Mouse (Mus musculus): ENCODE measurements around the gene F12. TPM values are rescaled to one million over a fixed set of nuclear protein-coding genes. Genes with fewer than 3 reads are reported as not detected.

Gene F12
- total RNA-seq, 2 experiments from 2014 or later = not detected

DNA sequence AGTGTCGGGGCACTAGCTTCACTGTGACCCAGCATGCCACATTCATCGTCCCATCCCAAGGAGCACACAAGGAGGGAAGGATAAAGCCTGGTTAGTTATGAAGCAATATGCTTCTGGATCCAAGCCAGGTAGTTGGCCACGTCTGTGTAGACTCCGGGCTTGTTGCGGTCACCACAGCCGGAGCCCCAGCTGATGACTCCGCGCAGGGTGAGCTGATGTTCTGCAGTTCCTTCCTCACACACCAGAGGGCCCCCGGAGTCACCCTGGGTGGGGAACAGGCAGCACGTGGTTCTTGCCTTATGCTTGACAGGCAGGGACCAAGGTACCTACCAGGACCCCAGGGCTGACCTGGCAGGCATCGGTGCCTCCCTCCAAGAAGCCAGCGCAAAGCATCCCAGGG lies 8.6 kb downstream of the F12 start:
- ATAC-seq (replicated peaks; ENCODE audit: poor library complexity, severe bottlenecking) = peak; percentile 66

DNA sequence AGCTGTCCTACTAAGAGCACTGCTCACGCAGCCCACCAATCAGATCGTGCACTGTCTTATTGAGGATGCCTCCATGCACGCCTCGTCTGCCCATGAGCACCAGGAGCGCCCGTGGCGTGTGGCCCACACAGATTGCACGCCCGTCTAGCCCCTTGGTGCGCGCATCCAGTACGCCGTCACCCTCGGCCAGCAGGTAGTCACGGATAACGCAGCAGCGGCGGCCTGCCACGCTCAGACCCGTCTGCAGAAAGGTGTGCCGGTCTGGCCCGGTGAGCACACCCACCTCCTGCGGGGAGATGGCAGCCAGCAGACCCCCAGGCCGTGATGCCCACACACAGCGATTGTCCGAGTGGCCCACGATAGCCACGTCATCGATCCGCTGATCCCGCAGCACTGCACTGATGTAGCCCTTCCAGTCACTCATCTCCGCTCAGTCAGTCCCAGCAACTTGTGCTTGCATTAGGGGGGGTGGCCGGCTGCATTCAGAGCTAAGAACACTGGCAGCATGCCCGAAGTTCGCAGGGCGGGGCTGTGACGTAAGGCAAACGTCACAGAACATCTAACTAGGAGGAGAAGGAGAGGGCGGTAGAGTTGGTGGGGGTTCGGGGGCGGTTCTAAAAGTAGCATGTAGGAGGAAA lies 11.7 kb downstream of the F12 start, which contains the start of gene Pfn3:
Gene Pfn3, minus strand, starts transcription at position 490 of the 638 bp plus-strand sequence.
- ATAC-seq (replicated peaks; ENCODE audit: poor library complexity, severe bottlenecking) = peak; percentile 5; the same call in 1 of the 2 replicates

GRCm38 (mm10) chr13:55413333-55413732 lies 13.3 kb downstream of the F12 start:
- peak; percentile 84 for ATAC-seq (replicated peaks; ENCODE audit: poor library complexity, severe bottlenecking)

- ATAC-seq (replicated peaks; ENCODE audit: poor library complexity, severe bottlenecking) = peak; percentile 36
These were observed 13.8 kb downstream of the F12 start for GRCm38 (mm10) chr13:55412643-55413307.

DNA sequence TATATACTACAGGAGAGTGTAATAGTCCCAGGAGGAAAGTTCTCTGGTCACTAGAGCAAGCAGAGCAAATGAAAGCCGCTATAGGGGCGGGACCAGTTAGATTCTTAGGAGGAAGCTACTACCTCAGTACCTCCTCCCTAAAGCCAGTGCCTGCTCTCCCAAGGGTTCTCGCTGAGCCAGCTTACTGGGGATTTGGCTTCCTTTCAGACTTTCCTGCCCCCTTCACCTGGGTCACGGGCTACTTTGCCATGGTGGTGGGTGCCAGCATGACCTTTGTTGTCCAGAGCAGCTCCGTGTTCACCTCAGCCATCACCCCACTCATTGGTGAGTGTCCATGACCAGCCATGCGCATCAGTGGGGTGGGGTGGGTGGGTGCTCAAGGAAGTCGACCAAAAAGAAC lies 14.8 kb downstream of the F12 start:
- no peak for ATAC-seq (replicated peaks; ENCODE audit: poor library complexity, severe bottlenecking)

DNA sequence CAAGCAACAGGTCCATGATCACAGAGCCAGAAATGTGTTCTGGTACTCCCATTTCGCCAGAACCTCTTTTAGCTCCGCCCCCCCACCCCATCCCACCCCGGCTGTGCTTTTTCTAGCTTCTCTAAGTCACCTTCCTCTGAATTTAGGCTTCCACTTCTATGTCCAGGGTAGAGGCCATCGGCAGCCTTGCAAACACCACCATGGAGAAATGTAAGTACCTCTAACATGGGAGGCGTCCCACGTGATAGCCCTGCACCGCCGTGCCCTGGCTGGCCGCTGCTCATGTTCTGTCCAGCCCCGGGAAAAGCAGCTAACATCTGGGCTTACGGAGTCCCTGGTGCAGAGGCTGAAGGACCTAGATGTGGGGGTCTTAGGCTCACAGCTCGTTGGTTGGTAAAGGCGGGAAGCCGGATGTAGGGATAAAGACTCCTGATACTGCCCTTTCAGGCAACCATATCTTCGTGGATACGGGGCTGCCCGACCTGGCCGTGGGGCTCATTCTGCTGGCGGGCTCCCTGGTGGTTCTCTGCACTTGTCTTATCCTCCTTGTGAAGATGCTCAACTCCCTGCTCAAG lies 18.0 kb downstream of the F12 start:
- no peak for ATAC-seq (replicated peaks; ENCODE audit: poor library complexity, severe bottlenecking)

DNA sequence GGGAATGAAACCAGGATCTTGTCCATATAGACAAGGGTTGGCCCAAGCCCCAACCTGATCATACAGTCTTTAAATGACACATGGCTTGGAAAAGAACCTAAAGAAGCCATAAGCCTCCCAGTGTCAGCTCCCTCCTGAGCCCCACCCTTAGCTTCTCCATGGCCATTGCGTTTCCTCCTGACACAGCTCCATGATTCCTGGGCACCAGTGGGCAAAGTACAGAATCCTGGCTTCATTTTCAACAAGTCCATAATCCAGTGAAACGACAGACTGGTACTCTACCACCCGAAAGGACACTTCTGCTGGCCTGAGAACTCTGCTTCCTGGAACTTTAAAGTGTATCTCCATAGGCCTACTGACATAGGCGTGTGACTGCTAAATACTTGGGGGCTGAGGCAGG lies 19.3 kb downstream of the F12 start:
- ATAC-seq (replicated peaks; ENCODE audit: poor library complexity, severe bottlenecking) = no peak

DNA sequence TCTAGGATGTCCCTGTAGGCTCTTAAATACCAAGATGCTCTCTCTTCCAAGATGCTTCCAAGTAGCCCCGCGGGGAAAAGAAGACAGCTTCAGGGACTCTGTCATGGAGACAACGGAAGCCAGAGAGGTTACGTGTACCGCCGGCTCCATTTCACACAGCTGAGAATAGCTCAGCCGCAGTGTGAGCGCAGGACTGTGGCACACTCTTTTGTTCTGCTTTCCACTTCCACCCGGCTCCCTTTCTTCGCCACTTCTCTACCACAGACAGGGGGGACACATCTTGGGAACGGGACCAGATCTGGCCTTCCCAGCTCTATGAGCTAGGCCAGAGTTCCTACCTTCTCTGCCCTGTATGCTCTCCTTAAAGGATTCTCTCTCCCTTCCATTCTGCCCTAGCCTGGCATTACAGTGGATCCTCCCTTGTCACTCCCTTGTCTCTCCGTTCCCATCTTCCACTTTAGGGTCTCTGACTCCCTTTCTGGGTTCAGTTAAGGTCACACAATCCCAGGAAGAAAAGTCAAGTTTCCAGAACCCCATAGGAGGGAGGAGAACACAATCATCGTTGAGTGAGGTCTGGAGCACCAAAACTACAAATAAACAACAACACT lies 20.7 kb downstream of the F12 start:
- peak; percentile 47 for ATAC-seq (replicated peaks; ENCODE audit: poor library complexity, severe bottlenecking)

DNA sequence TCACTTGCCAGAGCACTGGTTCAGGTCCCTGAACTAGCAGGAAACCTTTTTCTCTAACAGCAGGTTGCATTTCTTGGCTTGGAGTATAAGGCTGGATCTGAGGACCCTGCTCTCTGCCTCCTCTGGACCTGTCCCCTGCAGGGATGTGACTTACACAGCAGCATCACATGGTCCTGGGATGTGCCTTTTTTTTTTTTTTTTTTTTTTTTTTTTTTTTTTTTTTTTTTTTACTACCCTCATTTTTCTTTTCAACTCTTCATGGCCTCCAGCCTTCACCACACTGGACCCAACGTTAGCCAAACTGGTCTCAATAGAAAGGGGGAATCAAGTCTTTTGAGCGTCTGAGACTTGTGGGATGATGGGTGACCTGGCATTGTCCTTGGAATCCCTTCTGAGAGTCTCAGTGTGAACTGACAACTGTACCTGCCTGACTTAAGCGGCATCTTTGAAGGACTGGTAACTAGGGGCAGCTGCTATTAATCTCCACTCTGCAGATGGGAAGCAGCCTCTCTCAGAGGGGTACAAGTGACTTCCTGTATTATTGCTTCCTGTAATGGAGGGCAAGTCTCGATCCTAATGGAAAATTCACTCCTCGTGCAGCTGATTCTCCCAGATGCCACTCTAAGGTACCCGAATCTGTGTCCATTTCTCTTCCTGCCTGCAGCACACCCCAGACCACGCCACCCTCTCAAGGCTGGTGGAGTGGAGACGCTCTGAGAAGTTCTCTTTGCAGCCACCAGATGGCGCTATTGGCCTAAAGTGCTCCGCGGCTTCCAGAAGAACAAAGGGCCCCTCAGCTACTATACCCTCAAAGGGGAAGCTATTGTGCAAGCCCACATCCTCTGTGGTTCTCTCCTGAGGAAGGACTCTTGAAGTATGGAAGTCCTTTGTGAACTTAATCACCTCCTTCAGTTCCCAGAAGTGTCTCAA lies 21.5 kb downstream of the F12 start:
- ATAC-seq (replicated peaks; ENCODE audit: poor library complexity, severe bottlenecking) = peak; percentile 83

DNA sequence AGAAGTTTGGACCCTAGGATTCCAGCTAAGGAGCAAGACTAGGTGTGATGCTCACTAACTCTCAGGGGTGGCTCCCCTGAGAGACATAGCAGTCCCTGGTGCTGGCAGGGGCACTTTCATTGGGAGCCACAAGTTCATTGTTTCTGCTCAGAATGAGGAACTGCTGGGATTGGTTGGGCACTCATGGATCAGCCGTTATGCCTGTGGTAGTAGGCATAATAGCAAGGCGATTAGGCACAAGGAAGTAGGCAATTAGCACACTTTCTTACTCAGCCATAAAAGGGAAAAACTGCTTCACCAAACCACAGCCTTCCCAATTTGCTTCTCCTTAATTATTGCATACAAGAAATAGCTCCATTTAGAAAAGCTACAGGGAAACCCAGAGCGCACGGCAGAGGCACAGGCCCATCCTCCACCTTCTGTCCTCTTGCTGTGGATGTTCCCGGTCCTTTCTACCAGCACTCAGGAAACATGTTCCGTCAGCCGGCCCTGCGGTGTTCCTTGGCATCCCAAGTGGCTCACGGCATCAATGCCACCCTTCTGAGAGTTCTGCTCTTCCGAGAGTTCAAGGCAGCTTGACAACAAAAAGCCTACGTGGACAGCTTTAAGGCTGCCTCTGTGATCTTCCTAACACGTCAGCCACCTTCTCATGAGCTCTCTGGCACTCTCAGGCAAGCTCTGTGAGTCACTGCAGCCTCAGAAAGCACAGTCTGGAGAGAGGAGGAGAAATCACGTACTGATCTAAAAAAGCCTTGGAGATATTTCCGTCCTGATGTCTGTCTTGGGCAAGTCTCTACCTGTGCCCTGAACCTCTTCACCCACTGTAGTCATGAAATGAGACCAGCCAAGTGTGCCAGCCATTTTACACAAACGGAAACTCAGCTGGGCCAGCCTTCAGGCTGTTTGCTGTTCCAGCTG lies 22.4 kb downstream of the F12 start:
- ATAC-seq (replicated peaks; ENCODE audit: poor library complexity, severe bottlenecking) = peak; percentile 57

DNA sequence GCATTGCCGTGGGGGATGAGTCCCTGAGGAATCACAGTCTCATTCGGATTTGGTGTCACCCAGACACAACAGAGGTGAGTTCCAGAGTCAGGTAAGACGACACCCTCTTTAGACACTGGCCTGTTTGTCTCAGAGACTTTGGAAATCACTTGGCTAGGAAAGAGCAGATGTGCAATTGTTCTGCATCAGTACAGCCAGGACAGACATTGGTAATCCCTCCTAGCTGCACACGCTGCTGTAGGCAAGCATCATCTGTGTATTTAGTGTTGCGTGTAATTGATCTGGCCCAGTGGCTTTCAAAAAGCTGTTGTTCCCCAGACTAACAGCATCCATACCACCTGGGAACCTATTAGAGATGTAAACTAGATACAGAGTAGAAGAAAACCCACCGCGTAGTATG lies 23.3 kb downstream of the F12 start:
- no peak for ATAC-seq (replicated peaks; ENCODE audit: poor library complexity, severe bottlenecking)

- ATAC-seq (replicated peaks; ENCODE audit: poor library complexity, severe bottlenecking) = no peak
These were observed 26.6 kb downstream of the F12 start for GRCm38 (mm10) chr13:55400039-55400346.

GRCm38 (mm10) chr13:55399300-55400038 lies 27.1 kb downstream of the F12 start:
- peak; percentile 44 for ATAC-seq (replicated peaks; ENCODE audit: poor library complexity, severe bottlenecking)

GRCm38 (mm10) chr13:55398088-55398487 lies 28.5 kb downstream of the F12 start, which contains the start of gene Slc34a1:
Gene Slc34a1 (plus strand): TSS chr13:55398187.
- peak; percentile 60 for ATAC-seq (replicated peaks; ENCODE audit: poor library complexity, severe bottlenecking)

DNA sequence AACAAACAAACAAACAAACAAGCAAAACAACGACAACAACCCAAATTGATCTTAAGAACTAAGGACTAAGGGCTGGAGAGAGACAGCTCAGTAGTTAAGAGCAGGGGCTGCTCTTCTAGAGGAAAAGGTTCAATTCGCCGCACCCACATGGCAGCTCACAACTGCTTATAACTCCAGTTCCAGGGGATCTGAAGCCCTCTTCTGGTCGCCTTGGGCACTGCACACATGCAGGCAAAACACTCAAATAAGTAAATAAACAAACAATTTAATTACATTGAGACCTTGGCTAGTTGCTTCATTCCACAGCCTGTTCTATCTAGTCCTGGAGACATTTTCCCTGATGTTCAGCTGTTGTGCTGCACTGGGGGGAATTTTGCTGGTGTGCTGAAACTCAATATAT lies 33.7 kb downstream of the F12 start:
- peak; percentile 40 for ATAC-seq (replicated peaks; ENCODE audit: poor library complexity, severe bottlenecking)

DNA sequence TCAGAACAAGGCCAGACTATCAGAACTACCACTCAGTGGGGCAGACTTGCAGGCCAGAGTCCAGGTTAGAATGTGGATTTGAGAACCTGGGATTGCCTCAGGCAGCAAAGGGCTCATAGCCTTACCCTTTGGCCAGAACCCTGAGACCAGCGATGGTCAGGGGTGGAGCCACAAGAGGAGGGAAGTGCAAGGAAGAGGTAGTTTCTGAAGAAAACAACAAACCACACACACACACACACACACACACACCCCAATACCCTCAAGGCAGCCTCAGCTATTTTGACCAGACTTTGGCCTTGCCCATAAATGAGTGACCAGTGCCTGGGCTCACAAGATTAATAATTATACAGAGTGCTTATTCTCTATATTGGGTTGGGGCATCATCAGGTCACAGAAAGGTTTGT lies 35.0 kb downstream of the F12 start:
- peak; percentile 55 for ATAC-seq (replicated peaks; ENCODE audit: poor library complexity, severe bottlenecking)

DNA sequence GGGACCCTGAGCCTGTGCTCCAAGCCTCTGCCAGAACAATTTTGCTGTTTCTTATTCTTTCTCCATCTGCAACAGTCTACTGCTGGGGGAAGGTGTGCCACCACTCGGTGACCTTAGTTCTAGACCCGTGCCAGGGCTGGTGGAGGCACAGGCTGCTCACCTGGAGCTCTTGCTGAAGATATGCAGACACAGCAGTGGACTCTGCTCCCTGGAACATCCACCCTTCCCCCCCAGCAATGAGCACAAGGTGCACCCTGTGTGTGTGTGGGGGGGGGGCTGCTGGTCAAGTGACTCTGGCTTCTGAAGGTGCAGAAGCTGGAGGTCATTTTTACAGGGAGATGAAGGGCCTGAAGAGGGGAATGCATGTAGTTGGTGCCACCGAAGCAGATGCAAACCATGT lies 35.9 kb downstream of the F12 start:
- no peak for ATAC-seq (replicated peaks; ENCODE audit: poor library complexity, severe bottlenecking)

DNA sequence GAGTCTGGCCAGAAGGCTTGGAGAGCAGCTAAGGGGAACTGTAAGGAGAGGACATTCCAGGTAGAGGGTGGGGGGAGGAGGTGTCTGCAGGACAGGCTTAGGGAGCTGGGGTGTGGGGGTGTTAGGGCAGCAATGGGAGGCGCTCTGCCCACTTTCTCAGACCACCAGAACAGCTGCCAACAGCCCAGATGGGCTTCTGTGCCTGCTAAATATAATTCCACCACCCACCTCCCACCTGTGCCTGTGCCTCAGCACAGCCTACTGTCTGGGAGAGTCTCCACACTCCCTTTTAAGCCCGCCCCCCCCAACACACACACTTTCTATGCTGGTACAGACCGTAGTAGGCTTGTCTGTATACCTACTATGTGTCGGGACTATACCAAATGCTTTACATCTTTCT lies 44.8 kb downstream of the F12 start:
- no peak for ATAC-seq (replicated peaks; ENCODE audit: poor library complexity, severe bottlenecking)

Data from granulocyte monocyte progenitor cell, adult 5-6 weeks (primary cell).